Mouse (Mus musculus) cerebellum, adult 2 months (tissue): Measurements from ENCODE around the gene H2afy. TPM values are rescaled to one million over a fixed set of nuclear protein-coding genes. Genes with fewer than 3 reads are reported as not detected.
A peak's percentile ranks its signal among the peaks of the same experiment; 100 is the strongest.

Source experiments
- DNase-seq, 2 experiments: peaks; one replicate each; pipeline ENCODE4 v3.0.0; 2021
- H3K27ac ChIP-seq: fragments of 200-500 bp; 2 replicates; pipeline ENCODE4 v1.5.1; 2012; ENCODE audit warnings: low read length, control low read depth, inconsistent platforms; ENCODE audit not compliant: insufficient read depth
- H3K27me3 ChIP-seq: fragments of 200-500 bp; 2 replicates; pipeline ENCODE4 v1.6.1; 2012; ENCODE audit warnings: inconsistent platforms, mild to moderate bottlenecking, low read length, moderate library complexity; ENCODE audit not compliant: control insufficient read depth, insufficient read depth
- H3K4me1 ChIP-seq: fragments of 200-500 bp; 2 replicates; pipeline ENCODE4 v1.6.1; 2011; ENCODE audit warnings: low read length; ENCODE audit not compliant: control insufficient read depth, insufficient read depth
- H3K4me3 ChIP-seq: fragments of 200-500 bp; replicated peaks from 2 replicates; pipeline ENCODE3; 2011; ENCODE audit warnings: mild to moderate bottlenecking, low read depth, low read length, control low read depth; ENCODE audit not compliant: insufficient read depth
- CTCF ChIP-seq: fragments of 200-500 bp; IDR thresholded peaks from 2 replicates; pipeline ENCODE4 v1.5.1; 2011; ENCODE audit warnings: low read depth, mild to moderate bottlenecking, control low read depth, low read length, moderate library complexity, borderline replicate concordance; ENCODE audit not compliant: insufficient read depth
- POLR2A ChIP-seq: fragments of 200-500 bp; IDR thresholded peaks from 2 replicates; pipeline ENCODE4 v1.6.1; 2011; ENCODE audit warnings: low read length, control low read depth, borderline replicate concordance; ENCODE audit not compliant: insufficient read depth
- WGBS: fragments of 180-500 bp; shearing (Covaris S2); methylation state at CpG from one replicate; pipeline ENCODE4 v1.1.7; 2018; 5-methylcytosine and 5-hydroxymethylcytosine counted together
- polyA plus RNA-seq: library from polyadenylated mRNA; depleted of rRNA; stranded (reverse); fragments of >200 nt; gene quantifications from 2 replicates; pipeline ENCODE4 v1.2.3, GENCODE M21; 2012

The H2afy gene
- polyA plus RNA-seq, 1 experiment, result 152 TPM

GRCm38 (mm10) chr13:56129014-56129413 lies 7.1 kb downstream of the H2afy start:
- WGBS, result 59% methylated on average over 4 of the region's 4 CpGs
- Histone ChIP-seq H3K4me3 (no peak overlapping the region), H3K27me3 (no peaks in the 10 kb centered on the region)

GRCm38 (mm10) chr13:56125632-56126031 lies 10.5 kb downstream of the H2afy start:
- no peak for TF ChIP-seq POLR2A
- TF ChIP-seq CTCF, result no peak
- Histone ChIP-seq H3K4me3 (no peak overlapping the region), H3K27ac (no peak overlapping the region), H3K4me1 (peaks cover 6% of the 10 kb centered on the region; the same call in 1 of the 2 replicates), H3K27me3 (no peaks in the 10 kb centered on the region)
- 92% methylated on average over 10 of the region's 10 CpGs for WGBS
- no peak for DNase-seq

More at GRCm38 (mm10) chr13:56129014-56129413, 7.1 kb downstream of the H2afy start:
- no peak for TF ChIP-seq POLR2A
- Histone ChIP-seq H3K27ac (no peak overlapping the region), H3K4me1 (peaks cover 13% of the 10 kb centered on the region)
- no peak for DNase-seq

- TF ChIP-seq CTCF, result no peak
- 80% methylated on average over 5 of the region's 5 CpGs for WGBS
- DNase-seq, result no peak
- Histone ChIP-seq H3K4me3 (no peak overlapping the region), H3K27ac (no peak overlapping the region), H3K4me1 (peaks cover 11% of the 10 kb centered on the region), H3K27me3 (no peaks in the 10 kb centered on the region)
Measured at GRCm38 (mm10) chr13:56123075-56123474, 13.1 kb downstream of the H2afy start.

GRCm38 (mm10) chr13:56117991-56118765 lies 18.0 kb downstream of the H2afy start:
- H3K27ac ChIP-seq, result peak overlapping the region; percentile 6; the same call in 1 of the 2 replicates
- H3K27me3 ChIP-seq, result no peaks in the 10 kb centered on the region
- H3K4me1 ChIP-seq, result peaks cover 29% of the 10 kb centered on the region
- DNase-seq, result peak in 1 of 2 experiments; percentile 38
- TF ChIP-seq POLR2A (no peak), CTCF (no peak)
- 21% methylated on average over 9 of the region's 9 CpGs for WGBS
- no peak overlapping the region for H3K4me3 ChIP-seq

- DNase-seq, result no peak
- TF ChIP-seq CTCF, result no peak
- no peak for TF ChIP-seq POLR2A
- no peaks in the 10 kb centered on the region for H3K27me3 ChIP-seq
- H3K4me1 ChIP-seq, result peaks cover 48% of the 10 kb centered on the region
- 85% methylated on average over 3 of the region's 3 CpGs for WGBS
- H3K27ac ChIP-seq, result no peak overlapping the region
- no peak overlapping the region for H3K4me3 ChIP-seq
Measured at GRCm38 (mm10) chr13:56115906-56116305, 20.3 kb downstream of the H2afy start.

GRCm38 (mm10) chr13:56115386-56115785 lies 20.8 kb downstream of the H2afy start:
- Histone ChIP-seq H3K27ac (no peak overlapping the region), H3K27me3 (no peaks in the 10 kb centered on the region), H3K4me3 (no peak overlapping the region), H3K4me1 (peaks cover 50% of the 10 kb centered on the region)
- no peak for DNase-seq
- TF ChIP-seq POLR2A (no peak), CTCF (no peak)
- 62% methylated on average over 9 of the region's 9 CpGs for WGBS

- TF ChIP-seq CTCF (no peak), POLR2A (no peak)
- peak; percentile 50 to 58 for DNase-seq
- no peak overlapping the region for H3K27ac ChIP-seq
Measured at GRCm38 (mm10) chr13:56113431-56114248, 22.5 kb downstream of the H2afy start.

More at GRCm38 (mm10) chr13:56113431-56114248, 22.5 kb downstream of the H2afy start:
- Histone ChIP-seq H3K4me1 (peaks cover 49% of the 10 kb centered on the region), H3K27me3 (no peaks in the 10 kb centered on the region), H3K4me3 (no peak overlapping the region)
- 16% methylated on average over 19 of the region's 19 CpGs for WGBS
